Comparison of ENCODE assay signal across 16 mouse cellular contexts in genomic region chr1:142157310-142157709, GRCm38 (mm10).
"Had no signal": no experiment of that assay in that cellular context is flagged by ENCODE, and none has a peak within 500 bp of the region (broad histone marks: within the 10 kb centered on the region; RNA-seq: fewer than 3 reads in every experiment).

No protein-coding gene starts in this region.

- H3K4me2 ChIP-seq: liver, embryonic 12.5 days; lung, embryonic 14.5 days; midbrain, embryonic 12.5 days; neural tube, embryonic 12.5 days; stomach, embryonic 15.5 days had no signal

- H3K4me1 ChIP-seq: liver, embryonic 12.5 days; megakaryocyte, embryonic 14.5 days; midbrain, embryonic 12.5 days; neural tube, embryonic 12.5 days; stomach, embryonic 15.5 days had no signal

- H3K4me3 ChIP-seq: liver, embryonic 12.5 days; megakaryocyte, embryonic 14.5 days; midbrain, embryonic 12.5 days; neural tube, embryonic 12.5 days; stomach, embryonic 15.5 days had no signal

- H3K9ac ChIP-seq: liver, embryonic 12.5 days; liver, embryonic 14.5 days; lung, embryonic 14.5 days; midbrain, embryonic 12.5 days; neural tube, embryonic 12.5 days; stomach, embryonic 15.5 days had no signal

- H3K36me3 ChIP-seq: liver, embryonic 12.5 days; midbrain, embryonic 12.5 days; neural tube, embryonic 12.5 days; stomach, embryonic 15.5 days had no signal

- DNase-seq: lung, adult 18-20 months; lung, embryonic 14.5 days; lung, postnatal 10 days; midbrain, embryonic 14.5 days; right cerebral cortex, postnatal 14 days; thymus, adult 18-20 months; thymus, postnatal 14 days; thymus, postnatal 36 days had no signal

- ATAC-seq: liver, embryonic 12.5 days; midbrain, embryonic 16.5 days had no signal

- H3K27ac ChIP-seq: liver, embryonic 12.5 days; liver, embryonic 14.5 days; macrophage; midbrain, embryonic 12.5 days; neural tube, embryonic 12.5 days; stomach, embryonic 15.5 days had no signal

- H3K9me3 ChIP-seq: liver, embryonic 12.5 days; midbrain, embryonic 12.5 days; neural tube, embryonic 12.5 days; stomach, embryonic 15.5 days had no signal

- H3K27me3 ChIP-seq: liver, embryonic 12.5 days; megakaryocyte, embryonic 14.5 days; midbrain, embryonic 12.5 days; neural tube, embryonic 12.5 days; stomach, embryonic 15.5 days had no signal
